Comparison of ENCODE assay signal across 34 mouse cellular contexts in the genomic region with DNA sequence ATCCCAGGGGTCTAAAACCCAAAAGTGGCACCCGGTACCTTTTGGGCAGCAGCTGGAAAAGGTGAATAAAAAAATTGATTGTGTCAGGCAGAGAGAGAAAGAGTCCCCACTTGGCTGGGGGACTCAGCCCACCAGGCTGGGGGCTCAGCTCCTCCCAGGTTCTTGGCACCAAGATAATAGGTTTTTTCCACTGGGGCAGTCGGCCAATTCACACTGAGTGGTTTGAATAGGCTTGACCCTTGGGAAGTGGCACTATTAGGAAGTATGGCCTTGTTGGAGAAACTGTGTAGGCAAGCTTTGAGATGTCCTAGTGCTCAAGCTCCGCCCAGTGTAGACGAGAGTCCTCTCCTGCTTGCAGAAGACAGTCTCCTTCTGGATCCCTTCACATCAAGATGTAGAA. TPM values are rescaled to one million over a fixed set of nuclear protein-coding genes. Genes with fewer than 3 reads are reported as not detected.
DNase-seq lines count a peak whose midpoint lies in the region; ATAC-seq and TF ChIP-seq lines count a peak whose summit lies in the region.
"Had no signal": no experiment of that assay in that cellular context is flagged by ENCODE, and none has a peak within 500 bp of the region (broad histone marks: within the 10 kb centered on the region; RNA-seq: fewer than 3 reads in every experiment).

No protein-coding gene starts in this region.

- no peak overlapping the region for H3K27ac ChIP-seq in forebrain, postnatal 0 days (ENCODE audit: low read depth, low read length)
- H3K27ac ChIP-seq in forebrain, embryonic 12.5 days: no peak overlapping the region
- H3K27ac ChIP-seq in neural tube, embryonic 13.5 days (replicated peaks): peak overlapping the region; percentile 64
- H3K27ac ChIP-seq: embryonic facial prominence, embryonic 15.5 days; heart, embryonic 13.5 days; hindbrain, embryonic 15.5 days; left cerebral cortex, adult 2 months; limb, embryonic 15.5 days; liver, embryonic 14.5 days; lung, embryonic 15.5 days; midbrain, embryonic 10.5 days; neural tube, embryonic 12.5 days had no signal

- no peak; the same call in 1 of the 2 replicates for ATAC-seq in forebrain, postnatal 0 days
- ATAC-seq in forebrain, embryonic 12.5 days (ENCODE audit: low FRiP score): no peak
- peak; percentile 50 for ATAC-seq in neural tube, embryonic 13.5 days (ENCODE audit: low read depth)
- ATAC-seq: intestine, embryonic 16.5 days had no signal

- no peaks in the 10 kb centered on the region for H3K27me3 ChIP-seq in forebrain, postnatal 0 days (ENCODE audit: insufficient read depth, low read length)
- H3K27me3 ChIP-seq in forebrain, embryonic 12.5 days: no peaks in the 10 kb centered on the region
- H3K27me3 ChIP-seq in neural tube, embryonic 13.5 days: no peaks in the 10 kb centered on the region
- H3K27me3 ChIP-seq: embryonic facial prominence, embryonic 15.5 days; heart, embryonic 13.5 days; hindbrain, embryonic 15.5 days; limb, embryonic 15.5 days; lung, embryonic 15.5 days; neural tube, embryonic 12.5 days had no signal

- H3K9ac ChIP-seq in forebrain, postnatal 0 days: no peak overlapping the region
- H3K9ac ChIP-seq in forebrain, embryonic 12.5 days: no peak overlapping the region
- no peak overlapping the region for H3K9ac ChIP-seq in neural tube, embryonic 13.5 days
- H3K9ac ChIP-seq: embryonic facial prominence, embryonic 15.5 days; heart, embryonic 13.5 days; hindbrain, embryonic 15.5 days; limb, embryonic 15.5 days; liver, embryonic 14.5 days; lung, embryonic 15.5 days; neural tube, embryonic 12.5 days had no signal

- no peak overlapping the region for H3K4me2 ChIP-seq in forebrain, postnatal 0 days (ENCODE audit: low read depth)
- H3K4me2 ChIP-seq in forebrain, embryonic 12.5 days: no peak overlapping the region
- H3K4me2 ChIP-seq in neural tube, embryonic 13.5 days: no peak overlapping the region
- H3K4me2 ChIP-seq: embryonic facial prominence, embryonic 15.5 days; heart, embryonic 13.5 days; hindbrain, embryonic 15.5 days; limb, embryonic 15.5 days; lung, embryonic 15.5 days; neural tube, embryonic 12.5 days had no signal

- TF ChIP-seq CTCF in forebrain, postnatal 0 days (IDR thresholded peaks at IDR 0.05; ENCODE audit: low read depth): no peak

- no peaks in the 10 kb centered on the region for H3K9me3 ChIP-seq in forebrain, postnatal 0 days (ENCODE audit: low read length)
- H3K9me3 ChIP-seq in forebrain, embryonic 12.5 days: peaks cover 4% of the 10 kb centered on the region; the same call in 1 of the 2 replicates
- H3K9me3 ChIP-seq in neural tube, embryonic 13.5 days: peaks cover 2% of the 10 kb centered on the region; the same call in 1 of the 2 replicates
- H3K9me3 ChIP-seq: embryonic facial prominence, embryonic 15.5 days; heart, embryonic 13.5 days; hindbrain, embryonic 15.5 days; limb, embryonic 15.5 days; lung, embryonic 15.5 days; midbrain, embryonic 10.5 days; neural tube, embryonic 12.5 days had no signal

- H3K36me3 ChIP-seq in forebrain, postnatal 0 days (ENCODE audit: insufficient read depth): no peaks in the 10 kb centered on the region
- H3K36me3 ChIP-seq in forebrain, embryonic 12.5 days (replicated peaks): no peaks in the 10 kb centered on the region
- H3K36me3 ChIP-seq in neural tube, embryonic 13.5 days: no peaks in the 10 kb centered on the region
- H3K36me3 ChIP-seq: embryonic facial prominence, embryonic 15.5 days; G1E; heart, embryonic 13.5 days; hindbrain, embryonic 15.5 days; limb, embryonic 15.5 days; lung, embryonic 15.5 days; midbrain, embryonic 10.5 days; neural tube, embryonic 12.5 days had no signal

- WGBS in forebrain, postnatal 0 days: 33% methylated on average over 4 of the region's 4 CpGs
- WGBS in forebrain, embryonic 12.5 days: 75% methylated on average over 4 of the region's 4 CpGs
- 58% methylated on average over 4 of the region's 4 CpGs for WGBS in neural tube, embryonic 13.5 days

- no peaks in the 10 kb centered on the region for H3K4me1 ChIP-seq in forebrain, postnatal 0 days (ENCODE audit: insufficient read depth)
- 0 out of 2 replicates have a peak, but pooled peaks cover 3% of the 10 kb centered on the region for H3K4me1 ChIP-seq in forebrain, embryonic 12.5 days
- H3K4me1 ChIP-seq in neural tube, embryonic 13.5 days (replicated peaks): 0 out of 2 replicates have a peak, but pooled peaks cover 11% of the 10 kb centered on the region
- H3K4me1 ChIP-seq: embryonic facial prominence, embryonic 15.5 days; hindbrain, embryonic 15.5 days; limb, embryonic 15.5 days; lung, embryonic 15.5 days; neural tube, embryonic 12.5 days had no signal

- DNase-seq in forebrain, postnatal 0 days: peak; percentile 55
- peak; percentile 33 to 51 for DNase-seq in layer of hippocampus, postnatal 10 days (ENCODE audit: low spot score in 2 of 2)
- DNase-seq in layer of hippocampus, postnatal 14 days (ENCODE audit: low spot score in 2 of 2): no peak
- no peak for DNase-seq in neural tube, embryonic 10.5 days (ENCODE audit: extremely low spot score, low spot score)
- DNase-seq in frontal cortex, postnatal 10 days (ENCODE audit: low spot score in 2 of 2): no peak
- DNase-seq: adrenal gland, postnatal 10 days; B cell, adult 2 months; cerebellum, adult 9-10 months; heart, postnatal 14 days; kidney, postnatal 36 days; right cerebral cortex, adult 18-20 months; thymus, adult 18-20 months; thymus, postnatal 36 days had no signal

- H3K4me3 ChIP-seq in forebrain, postnatal 0 days (ENCODE audit: low read depth, low read length): no peak overlapping the region
- H3K4me3 ChIP-seq in forebrain, embryonic 12.5 days (replicated peaks): no peak overlapping the region
- no peak overlapping the region for H3K4me3 ChIP-seq in neural tube, embryonic 13.5 days
- H3K4me3 ChIP-seq: embryonic facial prominence, embryonic 15.5 days; heart, embryonic 13.5 days; hindbrain, embryonic 15.5 days; left cerebral cortex, adult 2 months; limb, embryonic 15.5 days; lung, embryonic 15.5 days; midbrain, embryonic 10.5 days; neural tube, embryonic 12.5 days had no signal

RNA-seq across cellular contexts. Expression of a gene that starts 6.6 kb away (rescaled TPM):
- 4.7 and 5.3 TPM in 2 replicates for total RNA-seq in forebrain, postnatal 0 days (2014; rRNA removed)
- 5.7 and 8.0 TPM in 2 replicates for polyA plus RNA-seq in forebrain, postnatal 0 days (2015; fragmentation: Nextera tagmentation; extraction: Ambion mirVana)
- 1.5 and 2.3 TPM in 2 replicates for polyA plus RNA-seq in forebrain, embryonic 12.5 days (2016; fragmentation: Nextera tagmentation; extraction: Ambion mirVana)
- 1 to 10 TPM; 2.6 to 4.3 TPM for total RNA-seq in layer of hippocampus, postnatal 10 days (2021)
- 1 to 10 TPM; 2.3 to 8.0 TPM for total RNA-seq in layer of hippocampus, postnatal 14 days (2021)
- 5.2 and 5.3 TPM in 2 replicates for polyA plus RNA-seq in neural tube, embryonic 13.5 days (2015; fragmentation: Nextera tagmentation; extraction: Ambion mirVana)
- total RNA-seq: G1E had no signal
- polyA plus RNA-seq: G1E had no signal

RNA-seq across cellular contexts. Expression of a gene that starts 41.8 kb away (rescaled TPM):
- total RNA-seq in forebrain, postnatal 0 days (2014; rRNA removed): not detected in 2 replicates
- not detected in 2 replicates for polyA plus RNA-seq in forebrain, postnatal 0 days (2015; fragmentation: Nextera tagmentation; extraction: Ambion mirVana)
- polyA plus RNA-seq in forebrain, embryonic 12.5 days (2016; fragmentation: Nextera tagmentation; extraction: Ambion mirVana): not detected in 2 replicates
- total RNA-seq in layer of hippocampus, postnatal 10 days (2021): not detected
- total RNA-seq in layer of hippocampus, postnatal 14 days (2021): not detected
- not detected in 2 replicates for polyA plus RNA-seq in neural tube, embryonic 13.5 days (2015; fragmentation: Nextera tagmentation; extraction: Ambion mirVana)
- total RNA-seq: adrenal gland, postnatal 10 days; common myeloid progenitor, adult 5-6 weeks; G1E; gastrocnemius, adult 8-10 months; granulocyte monocyte progenitor cell, adult 5-6 weeks; heart, postnatal 14 days; layer of hippocampus, adult 8-10 months; left cerebral cortex, adult 2 months; left cerebral cortex, postnatal 36 days had no signal
- polyA plus RNA-seq: embryonic facial prominence, embryonic 15.5 days; frontal cortex, adult 2 months; G1E; heart, embryonic 13.5 days; hindbrain, embryonic 15.5 days; intestine, embryonic 16.5 days; limb, embryonic 15.5 days; liver, embryonic 14.5 days; lung, embryonic 15.5 days; midbrain, embryonic 10.5 days; neural tube, embryonic 12.5 days; small intestine, adult 2 months; stomach, embryonic 16.5 days had no signal

Comparison
In these comparisons a context has a peak if more than half of its experiments do, and no peak if none do; other contexts are left out.
1. DNase-seq: peak in forebrain, postnatal 0 days (single experiment) and layer of hippocampus, postnatal 10 days (2 of 2); none in layer of hippocampus, postnatal 14 days (0 of 2), neural tube, embryonic 10.5 days (single experiment) and frontal cortex, postnatal 10 days (0 of 2).